Mouse (Mus musculus) hindbrain, embryonic 11.5 days (tissue): ENCODE data around the gene 1700020N01Rik. TPM values are rescaled to one million over a fixed set of nuclear protein-coding genes. Genes with fewer than 3 reads are reported as not detected.

Experiments used
- ATAC-seq: fragments of 200-750 bp; cut with Nextera tagmentation; 2 replicates; pipeline ENCODE4 v1.8.0; 2017; ENCODE audit warnings: mild to moderate bottlenecking, moderate TSS enrichment, moderate library complexity; ENCODE audit not compliant: low FRiP score
- DNase-seq: peaks from one replicate; pipeline ENCODE4 v3.0.0-alpha.2; 2015; ENCODE audit warnings: low spot score
- H3K27ac ChIP-seq: fragments of 300-500 bp; sonication (generic); 2 replicates; pipeline ENCODE4 v1.5.1; 2014; ENCODE audit warnings: mild to moderate bottlenecking, low read depth, low read length
- H3K27me3 ChIP-seq: fragments of 300-500 bp; sonication (generic); 2 replicates; pipeline ENCODE4 v1.6.1; 2014; ENCODE audit warnings: mild to moderate bottlenecking, low read length, moderate library complexity, mixed read lengths; ENCODE audit not compliant: control insufficient read depth, insufficient read depth
- H3K36me3 ChIP-seq: fragments of 300-500 bp; sonication (generic); 2 replicates; pipeline ENCODE4 v1.6.1; 2014; ENCODE audit warnings: mild to moderate bottlenecking, low read length, moderate library complexity, mixed read lengths; ENCODE audit not compliant: control insufficient read depth, insufficient read depth
- H3K4me1 ChIP-seq: fragments of 300-500 bp; sonication (generic); replicated peaks from 2 replicates; pipeline ENCODE4 v1.6.1; 2014; ENCODE audit warnings: low read length, mixed read lengths; ENCODE audit not compliant: control insufficient read depth, insufficient read depth
- H3K4me2 ChIP-seq: fragments of 300-500 bp; sonication (generic); replicated peaks from 2 replicates; pipeline ENCODE4 v1.6.1; 2014; ENCODE audit warnings: mild to moderate bottlenecking, low read depth, low read length
- H3K4me3 ChIP-seq: fragments of 300-500 bp; sonication (generic); 2 replicates; pipeline ENCODE4 v1.5.1; 2014; ENCODE audit warnings: low read depth, low read length
- H3K9ac ChIP-seq: fragments of 300-500 bp; sonication (generic); 2 replicates; pipeline ENCODE4 v1.6.1; 2014; ENCODE audit warnings: low read depth, low read length
- H3K9me3 ChIP-seq: fragments of 300-500 bp; sonication (generic); 2 replicates; pipeline ENCODE4 v1.6.1; 2016; ENCODE audit warnings: low read length; ENCODE audit not compliant: control insufficient read depth
- WGBS: fragments of 180-500 bp; shearing (Covaris S2); extraction: QIAGEN DNeasy Blood & Tissue Kit; methylation state at CpG from one replicate; pipeline ENCODE4 v1.1.7; 2014; 5-methylcytosine and 5-hydroxymethylcytosine counted together
- polyA plus RNA-seq: library from polyadenylated mRNA; unstranded; fragments of >200 nt; fragmentation: Nextera tagmentation; extraction: Ambion mirVana; gene quantifications from 2 replicates; pipeline ENCODE4 v1.2.1, GENCODE M21; 2014

Gene 1700020N01Rik
- polyA plus RNA-seq, 1 experiment from 2014 or later = not detected

DNA sequence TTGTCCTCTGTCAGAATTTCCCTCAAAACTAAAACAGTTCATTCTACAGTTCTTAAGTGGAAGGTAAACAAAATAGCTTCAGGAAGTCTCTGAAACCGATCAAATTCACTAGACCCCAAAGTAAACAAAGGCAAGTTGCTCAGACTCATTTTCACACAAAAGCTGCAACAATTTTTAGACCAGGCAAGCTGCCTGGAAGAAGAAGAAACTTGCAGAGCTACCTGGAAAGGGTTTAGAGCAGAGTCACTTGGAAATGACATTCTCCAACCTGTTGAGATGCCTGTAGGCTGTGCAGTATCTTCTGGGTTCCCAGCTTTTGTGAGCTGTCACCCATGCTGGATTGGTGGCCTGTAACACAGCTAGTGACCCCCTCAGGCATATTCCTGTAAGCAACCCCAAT is 11.4 kb upstream of the 1700020N01Rik start:
- 82% methylated on average over 1 of the region's 1 CpGs for WGBS

DNA sequence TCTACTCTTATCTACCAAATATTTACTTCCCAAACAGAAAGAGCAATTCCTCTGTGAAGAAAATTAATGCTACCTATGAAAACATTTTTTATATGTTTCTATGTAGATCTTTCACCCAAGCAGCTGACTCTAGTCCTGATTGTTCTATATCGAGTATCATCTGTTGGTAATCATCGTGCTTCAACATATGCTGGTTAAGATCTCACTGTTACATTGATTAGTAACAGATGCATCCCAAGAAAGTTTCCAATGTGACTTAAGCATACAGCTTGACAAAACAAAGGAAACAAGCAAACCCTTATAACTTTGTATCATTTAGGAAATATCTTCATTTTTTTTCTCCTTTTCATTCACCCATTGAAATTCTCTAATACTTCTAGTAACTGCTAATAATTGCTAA is 5.9 kb upstream of the 1700020N01Rik start:
- no peaks in the 10 kb centered on the region for H3K9me3 ChIP-seq
- ATAC-seq (no peak), DNase-seq (no peak)
- H3K27me3 ChIP-seq = no peaks in the 10 kb centered on the region
- no peaks in the 10 kb centered on the region for H3K36me3 ChIP-seq
- H3K27ac ChIP-seq = no peak overlapping the region
- H3K4me2 ChIP-seq = no peak overlapping the region
- H3K4me1 ChIP-seq = no peaks in the 10 kb centered on the region
- no peak overlapping the region for H3K4me3 ChIP-seq
- WGBS = 69% methylated on average over 2 of the region's 2 CpGs
- no peak overlapping the region for H3K9ac ChIP-seq

More for the DNA sequence above, 11.4 kb upstream of the 1700020N01Rik start:
- DNase-seq (no peak), ATAC-seq (no peak)
- no peaks in the 10 kb centered on the region for H3K36me3 ChIP-seq
- H3K4me3 ChIP-seq = no peak overlapping the region
- no peak overlapping the region for H3K27ac ChIP-seq
- H3K9ac ChIP-seq = no peak overlapping the region
- no peaks in the 10 kb centered on the region for H3K27me3 ChIP-seq
- H3K4me2 ChIP-seq = no peak overlapping the region
- H3K9me3 ChIP-seq = no peaks in the 10 kb centered on the region
- no peaks in the 10 kb centered on the region for H3K4me1 ChIP-seq

DNA sequence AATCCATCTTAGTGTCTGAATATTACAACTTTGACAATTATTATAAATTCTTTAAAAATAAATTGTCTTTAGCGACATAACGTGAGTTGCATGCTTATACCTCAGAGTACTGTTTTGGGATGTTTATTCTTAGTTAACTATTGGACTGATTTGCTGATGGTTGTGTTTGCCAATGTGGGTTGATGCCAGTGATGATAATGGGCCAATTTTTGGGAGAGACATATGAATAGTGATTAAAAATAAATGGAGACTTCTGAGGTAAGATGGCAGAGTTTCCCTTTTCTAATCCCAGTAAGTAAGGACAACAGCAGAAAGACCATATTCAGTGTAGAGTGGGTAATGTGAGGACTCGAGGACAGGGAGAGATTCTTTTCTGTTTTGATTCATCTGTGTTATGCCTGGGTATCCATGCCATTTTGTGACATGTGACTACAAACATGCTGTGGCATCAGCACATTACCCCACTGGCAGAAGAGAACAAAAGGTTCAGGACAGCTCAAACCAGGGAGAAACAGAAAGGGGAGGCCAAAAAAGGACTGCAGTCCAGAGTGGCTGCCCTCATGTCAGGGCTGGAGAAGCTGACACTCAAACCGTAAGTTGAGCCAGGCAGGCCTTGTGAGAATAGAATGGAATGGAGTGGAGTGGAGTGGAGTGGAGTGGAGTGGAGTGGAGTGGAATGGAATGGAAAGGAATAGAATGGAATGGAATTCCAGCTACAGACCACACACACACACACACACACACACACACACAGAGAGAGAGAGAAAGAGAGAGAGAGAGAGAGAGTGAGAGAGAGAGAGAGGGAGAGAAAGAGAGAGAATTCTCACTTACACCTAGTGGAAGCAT is 4.7 kb upstream of the 1700020N01Rik start:
- no peak overlapping the region for H3K4me2 ChIP-seq
- no peak overlapping the region for H3K9ac ChIP-seq
- no peaks in the 10 kb centered on the region for H3K4me1 ChIP-seq
- no peak overlapping the region for H3K4me3 ChIP-seq
- ATAC-seq (no peak), DNase-seq (no peak)
- H3K9me3 ChIP-seq = no peaks in the 10 kb centered on the region
- 85% methylated on average over 4 of the region's 4 CpGs for WGBS
- no peaks in the 10 kb centered on the region for H3K27me3 ChIP-seq
- H3K27ac ChIP-seq = no peak overlapping the region
- H3K36me3 ChIP-seq = no peaks in the 10 kb centered on the region

DNA sequence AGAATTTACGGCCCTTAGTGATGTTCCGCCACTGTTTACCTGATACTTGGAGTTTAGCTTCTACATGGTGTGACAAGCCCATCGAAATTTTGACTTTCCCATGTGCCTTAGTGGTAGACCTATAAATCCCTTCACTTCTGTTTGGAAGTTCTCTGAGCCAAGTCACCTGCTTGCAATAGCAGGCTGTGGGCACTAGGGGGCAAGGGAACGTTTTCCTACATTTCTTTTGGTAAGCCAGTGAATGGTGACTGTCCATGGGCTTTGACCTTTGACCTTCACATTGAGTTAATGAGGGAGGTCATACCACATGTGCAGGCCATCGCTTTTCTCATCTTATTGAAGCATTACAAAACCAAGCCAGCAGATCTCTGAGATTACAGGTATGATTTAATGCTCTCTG is 8.0 kb downstream of the 1700020N01Rik start:
- ATAC-seq (no peak), DNase-seq (peak; percentile 75)
- WGBS = 44% methylated on average over 5 of the region's 5 CpGs
- Histone ChIP-seq H3K36me3 (no peaks in the 10 kb centered on the region), H3K27me3 (no peaks in the 10 kb centered on the region), H3K4me1 (no peaks in the 10 kb centered on the region), H3K9me3 (no peaks in the 10 kb centered on the region), H3K9ac (no peak overlapping the region), H3K4me2 (no peak overlapping the region), H3K4me3 (no peak overlapping the region), H3K27ac (no peak overlapping the region)

DNA sequence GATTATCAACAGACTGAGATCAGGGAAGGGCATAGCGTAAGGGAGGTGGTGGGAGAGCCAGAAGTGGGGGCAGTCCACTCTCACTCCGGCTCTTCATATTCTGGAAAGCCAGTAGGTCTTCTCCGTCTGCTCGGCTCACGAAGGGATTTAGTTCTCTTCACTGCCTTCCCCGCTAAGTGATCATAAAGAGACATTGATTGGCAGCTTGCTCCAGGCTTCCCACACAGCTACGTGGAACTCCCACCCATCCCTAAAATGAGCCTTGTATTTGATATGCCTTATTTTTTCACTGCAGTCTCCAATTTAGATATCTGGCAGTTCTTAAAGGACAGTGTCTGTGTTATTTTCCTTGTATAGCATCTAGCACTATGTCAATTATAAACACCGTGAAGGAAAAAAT is 11.5 kb downstream of the 1700020N01Rik start:
- H3K36me3 ChIP-seq = no peaks in the 10 kb centered on the region
- H3K4me1 ChIP-seq = no peaks in the 10 kb centered on the region
- no peaks in the 10 kb centered on the region for H3K9me3 ChIP-seq
- WGBS = 80% methylated on average over 8 of the region's 8 CpGs
- DNase-seq (no peak), ATAC-seq (no peak)
- H3K27ac ChIP-seq = no peak overlapping the region
- no peak overlapping the region for H3K4me3 ChIP-seq
- no peak overlapping the region for H3K9ac ChIP-seq
- H3K27me3 ChIP-seq = no peaks in the 10 kb centered on the region
- H3K4me2 ChIP-seq = no peak overlapping the region

DNA sequence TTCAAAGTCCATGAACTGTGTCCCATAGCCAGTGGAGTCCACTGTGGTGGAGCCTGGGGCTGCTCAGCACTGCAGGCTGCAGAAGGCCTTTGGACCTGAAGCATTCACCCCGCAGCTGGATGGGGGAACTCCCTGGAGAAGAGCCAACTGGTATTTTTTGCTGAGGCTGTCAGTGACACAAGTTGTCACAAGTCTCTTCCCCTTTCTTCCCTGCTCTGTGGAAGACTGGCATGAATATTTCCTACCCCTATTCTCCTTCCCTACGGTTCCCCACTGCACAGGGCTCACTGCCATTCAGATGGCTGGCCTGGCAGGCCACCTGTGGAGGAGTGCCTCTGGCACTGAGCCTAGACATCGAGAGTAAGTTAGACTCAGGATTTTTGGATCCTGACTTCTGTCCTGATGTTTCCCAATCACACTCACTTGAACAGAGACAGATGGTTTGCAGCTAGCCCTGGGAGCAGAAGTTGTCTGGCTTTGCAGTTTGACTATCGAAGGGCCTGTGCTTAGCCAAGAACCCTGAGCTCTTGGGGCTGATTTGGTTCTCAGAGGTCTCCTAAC is 12.1 kb downstream of the 1700020N01Rik start:
- no peaks in the 10 kb centered on the region for H3K27me3 ChIP-seq
- no peak overlapping the region for H3K27ac ChIP-seq
- H3K4me3 ChIP-seq = no peak overlapping the region
- DNase-seq (peak; percentile 15), ATAC-seq (no peak)
- H3K9me3 ChIP-seq = no peaks in the 10 kb centered on the region
- no peaks in the 10 kb centered on the region for H3K4me1 ChIP-seq
- WGBS = 53% methylated on average over 4 of the region's 4 CpGs
- no peak overlapping the region for H3K9ac ChIP-seq
- no peak overlapping the region for H3K4me2 ChIP-seq
- H3K36me3 ChIP-seq = no peaks in the 10 kb centered on the region

DNA sequence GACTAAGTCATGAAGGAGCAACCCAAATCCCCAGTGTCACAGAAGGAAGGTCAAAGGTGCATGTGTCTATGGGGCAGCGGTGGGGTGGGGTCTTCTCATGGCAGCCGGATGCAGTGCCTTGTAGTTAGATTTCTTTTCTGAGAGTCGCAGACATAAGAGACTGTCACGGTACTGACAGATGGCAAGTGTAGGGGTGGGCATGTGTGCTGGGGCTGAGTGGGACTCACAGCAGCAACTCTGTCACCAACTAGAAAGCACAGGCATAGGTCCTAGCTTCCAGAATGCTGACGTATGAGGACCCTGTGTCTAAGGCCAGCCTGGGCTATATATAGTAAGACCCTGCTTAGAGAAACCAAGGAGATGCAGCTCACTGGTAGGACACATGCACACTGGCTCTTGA is 12.7 kb downstream of the 1700020N01Rik start:
- Histone ChIP-seq H3K9ac (no peak overlapping the region), H3K27me3 (no peaks in the 10 kb centered on the region), H3K4me1 (no peaks in the 10 kb centered on the region), H3K9me3 (no peaks in the 10 kb centered on the region), H3K4me2 (no peak overlapping the region), H3K4me3 (no peak overlapping the region), H3K27ac (no peak overlapping the region), H3K36me3 (no peaks in the 10 kb centered on the region)
- 57% methylated on average over 5 of the region's 5 CpGs for WGBS
- no peak for ATAC-seq
- no peak for DNase-seq

DNA sequence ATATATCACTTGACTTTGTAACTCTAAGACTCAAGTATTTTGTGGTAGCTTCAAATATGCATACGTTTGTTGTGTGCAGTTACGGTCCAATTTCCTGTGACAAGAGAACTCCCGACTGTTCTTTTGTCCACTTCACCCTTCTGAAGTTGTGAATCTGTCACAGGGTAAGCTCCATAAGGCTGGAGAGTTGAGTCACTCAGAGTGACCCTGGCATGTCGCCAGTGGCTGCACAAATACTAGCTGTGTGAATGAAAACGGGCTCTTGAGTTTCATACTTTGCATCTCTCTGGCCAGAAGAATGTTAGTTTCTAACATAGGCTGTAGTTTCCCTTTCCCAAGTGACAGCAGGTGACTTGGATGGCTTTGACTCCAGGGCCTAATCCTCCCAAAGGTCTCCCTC is 14.0 kb downstream of the 1700020N01Rik start:
- no peaks in the 10 kb centered on the region for H3K9me3 ChIP-seq
- 81% methylated on average over 5 of the region's 5 CpGs for WGBS
- no peak overlapping the region for H3K9ac ChIP-seq
- H3K4me2 ChIP-seq = no peak overlapping the region
- no peak overlapping the region for H3K27ac ChIP-seq
- no peaks in the 10 kb centered on the region for H3K27me3 ChIP-seq
- H3K4me1 ChIP-seq = no peaks in the 10 kb centered on the region
- no peak for DNase-seq
- H3K36me3 ChIP-seq = no peaks in the 10 kb centered on the region
- no peak for ATAC-seq
- H3K4me3 ChIP-seq = no peak overlapping the region

DNA sequence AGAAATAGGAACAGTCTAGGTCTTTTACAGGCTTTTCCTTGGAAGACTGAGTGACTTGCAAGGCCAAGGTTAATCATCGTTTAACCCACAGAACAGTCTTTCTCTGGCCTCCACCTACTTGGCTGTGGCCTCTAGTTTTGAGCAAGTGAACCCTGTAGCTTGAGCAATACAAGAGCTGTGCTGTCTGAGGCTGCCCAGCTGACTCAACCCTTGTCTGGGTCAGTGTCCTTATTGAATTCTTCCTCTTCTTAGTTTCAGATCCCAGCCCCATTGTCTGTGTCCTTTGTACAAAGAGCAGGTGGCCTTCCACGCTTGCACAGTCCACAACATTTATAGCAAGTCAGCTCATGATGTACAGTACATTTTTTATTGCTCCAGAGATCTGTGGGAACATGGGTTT is 16.6 kb downstream of the 1700020N01Rik start:
- WGBS = 86% methylated on average over 2 of the region's 2 CpGs

More for the DNA sequence above, 16.6 kb downstream of the 1700020N01Rik start:
- ATAC-seq (no peak), DNase-seq (no peak)
- Histone ChIP-seq H3K27ac (no peak overlapping the region), H3K36me3 (no peaks in the 10 kb centered on the region), H3K4me2 (no peak overlapping the region), H3K4me1 (no peaks in the 10 kb centered on the region), H3K4me3 (no peak overlapping the region), H3K9ac (no peak overlapping the region), H3K27me3 (no peaks in the 10 kb centered on the region), H3K9me3 (no peaks in the 10 kb centered on the region)
